Mouse (Mus musculus) 416B (cell line): ENCODE measurements around the gene Slc50a1.

Source experiments
- DNase-seq: peaks from one replicate; pipeline ENCODE4 v3.0.0; 2011; ENCODE audit warnings: low read depth

The Slc50a1 gene

DNA sequence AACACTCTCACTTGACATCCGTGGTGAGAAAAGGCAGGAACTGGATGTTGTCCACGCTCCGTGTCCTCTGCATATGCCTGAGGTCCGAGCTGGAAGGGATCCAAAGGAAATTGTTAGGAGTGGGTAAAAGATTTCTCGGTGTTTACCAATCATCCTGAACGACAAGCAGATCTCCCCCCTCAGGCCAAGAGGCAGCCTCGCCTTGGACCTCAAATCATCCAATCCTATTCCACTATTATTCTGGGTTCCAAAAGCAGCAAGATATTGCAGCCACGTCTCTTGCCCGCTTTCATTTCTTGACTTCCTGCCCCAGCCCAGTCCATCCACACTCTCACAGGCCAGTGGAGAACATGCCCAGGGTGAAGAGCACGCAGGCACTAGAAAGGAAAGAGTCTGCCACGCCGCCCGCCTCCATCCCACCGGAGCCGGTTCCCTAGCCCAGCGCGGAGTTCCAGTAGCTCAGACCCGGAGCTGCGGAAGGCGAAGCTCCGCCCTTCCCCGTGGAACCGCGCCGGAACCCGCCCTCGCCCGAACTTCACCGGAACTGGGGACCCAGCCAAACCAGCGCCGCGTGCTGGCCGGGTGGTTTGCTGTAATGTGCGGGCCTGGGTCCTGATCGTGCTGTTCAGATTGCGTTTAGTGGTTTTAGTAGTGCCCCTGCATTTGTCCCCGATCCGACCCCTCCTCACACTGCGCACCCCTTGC is at the start of gene Slc50a1:
TSS of gene Slc50a1 (minus strand) at position 520 of the 705 bp plus-strand sequence.
- peak; percentile 76 for DNase-seq

DNA sequence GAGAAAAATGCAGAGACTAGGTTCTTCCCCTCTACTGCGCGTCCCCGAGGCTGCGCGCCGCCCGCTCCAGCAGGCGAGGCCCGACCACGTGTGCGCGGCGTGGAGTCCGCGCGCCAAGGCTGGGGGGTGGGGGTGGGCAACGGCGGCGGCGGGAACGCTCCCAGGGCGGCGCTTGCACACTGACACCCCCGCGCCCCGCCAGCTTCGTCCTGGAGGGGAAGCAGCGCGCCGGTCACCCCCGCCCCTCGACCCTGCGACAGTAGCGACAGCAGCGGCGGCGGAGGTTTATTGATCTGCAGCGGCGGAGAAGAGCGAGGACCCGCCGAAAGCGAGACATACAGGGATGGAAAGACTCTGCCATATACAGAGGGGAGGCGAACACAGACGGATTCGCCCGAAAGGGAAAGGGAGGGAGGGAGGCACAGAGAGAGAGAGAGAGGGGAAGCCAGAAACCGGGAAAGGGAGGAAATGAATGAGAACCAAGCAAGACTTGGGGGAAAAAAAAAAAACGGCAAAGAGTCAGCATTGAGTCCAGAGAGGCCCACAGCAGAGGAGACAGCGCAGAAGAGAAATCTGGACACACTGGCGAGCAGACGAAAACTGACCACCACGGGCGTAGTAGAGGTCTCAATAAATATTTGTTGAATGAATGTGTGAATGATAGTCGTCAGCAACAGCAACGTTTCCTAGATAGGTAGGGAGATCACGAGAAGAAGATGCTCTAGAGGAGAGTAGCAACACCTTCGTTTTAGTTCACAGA is 49.4 kb upstream of the Slc50a1 start:
- no peak for DNase-seq

DNA sequence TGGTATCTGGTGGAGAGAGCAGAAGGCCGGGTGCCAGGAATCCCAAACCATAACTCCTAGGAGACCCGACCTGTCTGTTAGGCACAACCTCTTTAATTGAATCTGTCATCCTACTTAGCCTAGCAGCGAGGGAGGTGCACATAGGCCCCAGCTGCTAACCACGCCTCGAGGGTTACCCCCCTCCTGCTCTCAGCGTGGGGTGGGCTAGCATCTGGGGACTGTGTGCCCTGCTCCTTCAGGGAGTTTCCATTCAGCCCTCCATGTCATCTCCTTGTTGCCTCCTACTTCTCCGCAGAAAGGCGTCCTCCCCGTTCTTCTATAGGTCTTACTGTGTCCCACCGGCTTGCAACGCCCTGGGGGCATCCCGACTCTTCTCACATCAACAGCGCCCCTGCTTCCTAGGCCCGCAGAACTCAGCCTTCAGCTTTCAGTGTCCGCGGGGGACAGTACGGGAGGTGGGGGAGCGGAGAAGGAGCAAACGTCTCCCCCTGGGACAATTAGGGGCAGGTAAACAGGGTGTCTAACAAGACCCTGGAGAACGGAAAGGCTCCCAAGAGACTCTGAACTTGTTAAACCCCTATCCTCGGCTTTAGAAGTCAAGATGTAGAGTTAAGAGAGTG is 48.7 kb upstream of the Slc50a1 start:
- no peak for DNase-seq

DNA sequence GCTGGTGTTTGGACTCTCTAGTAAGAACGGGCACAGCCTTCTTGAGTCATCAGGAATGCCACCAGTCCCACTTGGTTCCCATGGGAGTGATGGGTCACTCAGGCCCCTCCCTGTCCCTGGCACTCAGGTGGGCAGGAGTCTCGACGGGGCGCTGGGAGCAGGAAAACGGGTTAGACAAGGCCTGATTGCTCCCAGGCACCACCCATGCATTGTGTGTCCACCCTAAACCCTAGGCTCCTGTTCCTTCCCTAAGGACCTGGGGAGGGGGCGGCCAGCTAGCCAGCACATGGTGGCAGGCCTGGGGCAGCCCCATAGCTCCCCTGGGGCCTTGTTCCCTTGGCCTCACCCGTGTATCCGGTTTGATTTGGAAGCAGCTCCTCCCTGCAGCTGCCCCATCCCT is 47.9 kb upstream of the Slc50a1 start:
- no peak for DNase-seq

DNA sequence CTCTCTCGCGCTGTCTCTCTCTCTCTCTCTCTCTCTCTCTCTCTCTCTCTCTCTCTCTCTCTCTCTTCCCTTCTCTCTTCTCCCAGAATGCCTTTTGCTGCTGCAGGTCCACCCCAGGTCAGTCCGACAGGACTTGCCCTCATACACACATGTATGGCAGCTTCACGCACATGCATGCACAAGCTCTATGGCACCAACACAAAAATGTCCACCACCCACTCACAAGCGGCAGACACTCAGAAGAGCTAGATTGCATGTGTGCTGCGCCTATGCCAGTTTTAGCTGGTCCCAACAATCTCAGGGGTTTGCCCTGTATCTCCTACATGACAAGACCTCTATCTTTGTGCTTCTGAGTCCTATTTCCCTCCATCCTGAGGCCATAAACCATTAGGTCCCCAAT is 46.9 kb upstream of the Slc50a1 start:
- no peak for DNase-seq

DNA sequence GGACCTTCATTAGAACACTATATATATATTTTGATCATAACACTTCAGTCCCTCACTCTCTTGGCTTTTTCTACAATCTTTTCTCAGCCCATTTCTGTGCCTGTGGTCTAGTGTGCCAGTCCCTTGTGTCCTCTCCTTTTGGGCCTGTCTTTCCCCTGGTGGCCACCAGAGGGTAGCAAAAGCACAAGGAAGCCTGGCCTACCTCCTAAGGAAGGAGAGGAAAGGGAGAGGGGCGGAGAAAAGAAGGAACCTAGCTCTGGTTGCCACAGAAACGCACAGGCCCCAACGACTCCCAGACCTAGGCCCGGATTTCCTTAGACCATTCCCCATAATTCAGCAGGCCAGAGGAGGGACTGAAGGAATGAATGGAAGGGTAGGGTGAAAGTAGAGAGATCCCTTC is 46.5 kb upstream of the Slc50a1 start:
- peak; percentile 84 for DNase-seq

DNA sequence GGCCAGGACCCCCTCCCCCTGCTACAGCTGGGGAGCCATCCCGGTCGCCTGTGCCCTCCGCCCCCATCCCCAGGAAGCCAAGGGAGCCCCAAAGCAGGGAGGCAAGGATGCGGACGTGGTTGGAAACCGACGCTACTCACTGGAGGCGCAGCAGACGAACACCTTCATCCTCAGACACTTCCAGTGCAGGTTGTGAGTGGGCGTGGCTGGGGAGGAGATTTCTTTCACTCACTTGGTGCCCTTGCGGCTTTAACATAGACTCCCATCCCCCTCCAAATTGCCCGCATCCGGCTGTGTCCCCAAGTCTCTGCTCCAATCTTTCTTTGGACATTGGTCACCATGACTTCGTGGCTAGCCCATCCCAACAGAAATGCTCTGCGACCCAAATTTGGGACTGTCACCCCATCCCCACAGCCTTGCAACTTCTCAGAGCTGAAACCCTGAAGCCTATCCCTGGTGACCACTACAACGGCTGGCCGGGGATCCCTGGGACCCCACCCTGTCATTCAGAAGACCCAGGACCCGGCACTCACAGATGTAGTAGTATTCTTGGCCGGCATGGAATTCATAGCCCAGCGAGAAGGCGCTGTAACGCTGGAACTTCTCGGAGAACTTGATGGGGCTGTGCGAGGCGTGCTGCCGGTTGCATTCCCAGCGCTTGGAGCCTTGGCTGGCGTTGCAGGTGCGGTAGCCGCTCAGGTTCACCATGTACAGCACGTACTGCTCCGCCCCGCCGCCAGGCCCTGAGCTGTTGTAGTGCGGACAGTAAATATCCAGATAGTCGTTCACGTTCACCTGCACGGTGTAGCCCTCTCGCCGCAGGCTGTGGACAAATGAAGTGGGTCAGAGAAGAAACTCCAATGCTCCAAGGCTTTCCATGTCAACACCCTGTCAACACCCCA is 45.8 kb upstream of the Slc50a1 start:
- no peak for DNase-seq

DNA sequence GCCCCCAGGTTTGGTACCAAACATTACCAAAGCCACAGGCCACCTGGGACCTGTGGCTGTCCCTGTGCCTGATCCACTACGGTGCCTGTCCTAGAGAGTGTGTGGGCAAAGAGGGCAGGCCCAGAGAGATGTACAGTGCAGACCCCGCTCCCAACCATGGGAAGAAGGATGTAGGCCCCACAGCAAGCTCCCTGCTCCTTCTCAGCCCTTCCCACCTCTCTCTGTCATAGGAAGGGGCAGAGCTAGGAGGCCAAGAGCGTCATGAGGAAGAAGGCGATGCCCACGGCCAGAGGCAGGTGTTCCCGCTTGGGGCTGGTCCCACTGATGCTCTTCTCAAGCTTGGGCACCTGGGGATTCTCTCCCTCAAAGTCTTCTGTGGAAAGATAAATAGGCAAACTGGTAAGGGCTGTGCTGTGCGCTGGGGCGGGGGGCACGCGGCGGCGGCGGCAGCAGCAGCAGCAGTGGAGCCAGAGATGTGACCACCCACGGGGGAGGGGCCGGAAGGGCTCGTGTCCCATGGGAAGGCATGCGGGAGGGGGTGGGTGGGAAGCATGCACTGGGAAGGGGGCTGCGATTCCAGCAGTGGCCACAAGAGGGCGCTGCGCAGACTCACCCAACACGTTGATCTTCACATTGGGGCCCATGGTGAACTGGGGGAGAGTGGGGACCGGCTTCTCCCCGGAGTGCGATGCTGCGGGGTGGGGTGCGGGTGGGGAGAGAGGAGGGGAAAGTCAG is 45.0 kb upstream of the Slc50a1 start:
- peak; percentile 56 for DNase-seq

DNA sequence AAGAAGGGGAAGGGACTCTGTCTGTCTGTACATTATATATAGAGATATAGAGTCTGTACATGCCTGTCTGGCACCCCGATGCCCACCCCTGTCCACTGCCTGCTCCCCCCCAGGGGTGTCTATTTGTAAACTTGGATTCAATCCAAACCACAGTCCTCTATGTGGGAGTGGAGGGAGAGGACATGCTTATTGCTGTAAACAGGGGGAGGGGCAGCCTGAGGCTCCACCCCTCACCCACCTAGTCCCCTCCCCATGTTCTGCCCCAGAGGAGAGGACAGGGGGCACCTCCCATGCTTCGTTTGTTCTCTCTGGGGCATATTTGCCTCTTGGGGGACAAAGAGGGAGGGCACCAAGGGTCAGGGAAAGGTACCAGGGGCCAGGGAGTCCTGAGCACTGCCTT is 44.4 kb upstream of the Slc50a1 start:
- peak; percentile 22 for DNase-seq

DNA sequence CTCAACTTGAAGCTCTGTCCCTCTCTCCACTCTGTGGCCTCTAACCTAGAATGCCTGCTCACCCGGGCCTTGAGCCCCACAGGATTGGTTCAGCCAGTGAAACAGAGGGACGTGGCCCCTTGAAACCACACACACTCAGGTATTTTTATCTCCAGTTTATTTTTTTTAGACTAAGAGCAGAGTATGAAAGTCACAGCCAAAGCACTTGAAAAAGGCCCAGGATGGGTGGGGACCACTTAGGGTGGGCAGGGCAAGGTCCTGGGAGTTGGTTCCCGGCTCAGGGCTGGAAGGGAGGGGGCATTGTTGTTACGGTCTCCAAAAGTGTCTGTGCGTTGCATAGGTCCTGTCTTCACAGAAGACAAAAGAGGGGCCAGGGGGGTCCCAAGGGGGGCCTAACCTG is 44.0 kb upstream of the Slc50a1 start:
- DNase-seq: no peak

DNA sequence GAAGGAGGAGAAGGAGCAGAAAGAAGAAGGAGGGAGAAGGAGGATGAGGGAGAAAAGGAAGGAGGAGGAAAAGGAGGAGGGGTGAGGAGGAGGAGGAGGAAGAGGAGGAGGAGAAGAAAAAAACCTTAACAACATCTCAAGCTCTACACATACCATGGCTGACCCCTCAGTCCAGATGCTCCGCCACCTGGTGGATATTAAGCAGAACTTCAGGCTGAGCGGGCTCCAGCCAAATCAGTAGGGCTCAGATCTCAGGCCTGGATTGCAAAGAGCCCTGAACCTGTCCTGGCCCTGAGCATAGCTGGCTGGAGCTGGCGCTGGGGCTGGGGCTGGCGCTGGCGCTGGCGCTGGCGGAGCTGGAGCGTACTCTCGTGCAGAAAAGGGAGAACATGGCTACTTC is 37.7 kb upstream of the Slc50a1 start:
- peak; percentile 75 for DNase-seq

DNA sequence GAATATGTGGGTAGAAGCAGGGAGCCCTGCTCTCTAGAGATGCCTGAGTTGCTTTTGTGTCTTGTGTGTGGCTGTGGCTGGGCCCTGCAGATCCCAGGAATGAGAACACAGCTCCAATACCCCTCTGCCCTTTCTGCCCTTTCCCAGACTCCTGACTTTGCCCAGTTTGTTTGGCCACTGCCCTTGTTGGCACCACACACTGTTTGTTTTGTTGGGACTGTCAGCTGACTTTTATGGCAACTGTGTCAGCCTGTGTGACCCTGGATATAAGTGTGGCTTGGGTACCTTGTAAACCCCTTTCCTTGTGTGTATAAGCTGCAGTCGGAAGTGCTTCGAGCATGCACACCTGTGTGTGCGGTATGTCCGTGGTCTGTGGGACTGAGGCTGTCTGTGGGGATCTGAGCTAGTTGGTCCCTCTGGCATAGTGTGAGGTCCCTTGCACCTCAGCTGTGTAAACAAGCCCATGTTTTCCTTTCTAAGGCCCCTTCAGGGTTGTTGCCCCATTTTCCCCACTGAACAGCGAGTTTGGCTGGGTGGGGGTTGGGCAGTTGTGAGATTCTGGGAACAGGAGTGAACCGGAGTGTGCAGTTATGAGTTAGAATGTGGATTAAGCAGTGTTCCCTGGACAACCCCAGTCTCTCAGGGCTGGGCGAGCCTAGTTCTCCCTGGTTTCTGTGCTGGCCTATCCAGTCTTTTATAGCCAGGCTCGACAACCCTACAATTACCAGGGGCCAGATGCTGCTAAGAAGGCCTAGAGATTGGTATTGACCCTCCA is 35.4 kb upstream of the Slc50a1 start:
- DNase-seq: no peak

DNA sequence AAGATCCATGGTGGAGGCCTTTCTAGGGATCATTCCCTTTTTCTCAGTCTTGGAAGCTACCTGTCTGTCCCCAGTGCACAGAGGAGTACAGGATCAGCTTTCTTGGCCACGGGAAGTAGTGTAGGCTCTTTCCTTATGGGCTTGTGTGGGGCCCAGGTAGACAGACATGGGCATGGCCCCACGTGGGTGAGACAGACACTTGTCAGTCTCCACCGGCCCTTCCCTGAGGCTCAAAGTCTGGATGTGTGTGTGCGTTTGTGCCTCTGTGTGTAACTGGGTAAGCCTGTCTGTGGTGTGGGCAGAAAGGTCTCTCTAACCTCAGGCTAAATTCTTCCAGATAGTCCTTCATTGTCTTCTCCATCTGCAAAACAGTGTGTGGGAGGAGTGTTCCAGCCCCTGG is 34.7 kb upstream of the Slc50a1 start:
- DNase-seq: no peak

DNA sequence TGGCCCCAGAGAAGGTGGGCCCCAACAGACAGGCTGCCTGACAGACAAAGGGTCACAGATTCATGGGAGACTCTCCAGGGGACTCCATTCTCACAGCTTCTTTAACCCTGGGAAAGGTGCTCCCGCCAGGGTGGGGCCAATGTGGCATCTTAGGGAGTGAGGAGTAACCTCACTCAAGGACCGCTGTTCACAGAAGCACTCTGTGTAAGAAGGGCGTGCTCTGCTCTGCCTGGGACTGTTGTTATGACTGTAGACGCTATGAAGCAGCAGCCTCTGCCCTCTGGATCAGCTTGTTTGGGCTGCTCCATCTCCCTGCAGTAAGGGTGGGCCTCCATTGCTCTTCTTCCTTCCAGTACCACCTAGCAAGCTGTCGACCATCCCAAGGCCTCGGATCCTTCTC is 34.1 kb upstream of the Slc50a1 start:
- DNase-seq: no peak

DNA sequence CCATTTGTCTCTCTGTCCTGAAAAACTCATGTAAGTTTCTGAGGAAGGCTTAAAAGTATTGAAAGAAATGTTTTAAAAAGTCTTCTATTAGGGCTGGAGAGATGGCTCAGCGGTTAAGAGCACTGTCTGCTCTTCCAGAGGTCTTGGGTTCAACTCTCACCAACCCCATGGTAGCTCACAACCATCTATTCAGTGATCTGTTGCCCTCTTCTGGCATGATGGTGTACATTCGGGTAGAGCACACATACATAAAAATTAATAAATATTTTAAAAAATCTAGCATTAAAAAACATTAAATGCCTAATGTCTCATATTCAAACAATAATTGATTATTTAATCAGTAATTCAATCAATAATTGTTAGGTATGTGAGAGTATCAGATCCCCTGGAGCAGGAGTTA is 30.1 kb upstream of the Slc50a1 start:
- no peak for DNase-seq

DNA sequence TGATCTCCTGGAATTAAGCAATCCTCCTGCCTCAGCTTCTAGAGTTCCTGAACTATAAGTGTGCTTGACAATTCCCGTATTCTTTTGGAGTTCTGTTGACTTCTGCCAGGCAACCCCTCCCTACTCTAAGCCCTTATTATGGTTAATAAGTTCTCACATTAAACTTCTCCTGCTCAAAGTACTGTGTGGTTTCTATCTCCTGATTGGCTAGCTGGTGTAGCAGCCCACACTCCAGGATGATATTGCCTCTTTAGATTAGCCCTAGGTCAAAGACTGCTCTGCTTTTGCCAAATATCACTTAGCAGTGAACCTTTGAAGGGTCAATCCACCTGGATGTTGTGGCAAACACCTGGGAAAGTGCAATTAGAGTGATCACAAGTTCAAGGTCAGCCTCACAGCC is 29.7 kb upstream of the Slc50a1 start:
- DNase-seq: no peak

DNA sequence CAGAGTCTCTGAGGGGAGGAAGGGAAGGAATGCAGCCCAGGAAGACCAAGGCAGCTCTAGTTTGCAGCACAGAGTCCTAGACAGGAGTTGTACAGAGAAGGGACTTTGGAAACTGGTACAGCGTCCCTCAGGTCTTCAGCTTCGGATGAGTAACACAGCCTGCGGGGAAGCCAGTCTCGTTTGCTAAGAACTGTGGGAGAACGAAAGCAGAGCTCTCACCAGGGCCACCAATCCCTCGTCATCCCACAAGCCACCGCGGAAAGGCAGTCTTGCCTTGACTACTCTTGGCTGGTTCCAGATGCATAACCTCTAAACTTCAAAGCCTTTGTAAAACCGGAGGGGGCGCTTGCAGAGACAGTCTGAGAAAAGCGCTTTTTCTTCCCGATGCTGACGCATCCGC is 29.1 kb upstream of the Slc50a1 start:
- no peak for DNase-seq

DNA sequence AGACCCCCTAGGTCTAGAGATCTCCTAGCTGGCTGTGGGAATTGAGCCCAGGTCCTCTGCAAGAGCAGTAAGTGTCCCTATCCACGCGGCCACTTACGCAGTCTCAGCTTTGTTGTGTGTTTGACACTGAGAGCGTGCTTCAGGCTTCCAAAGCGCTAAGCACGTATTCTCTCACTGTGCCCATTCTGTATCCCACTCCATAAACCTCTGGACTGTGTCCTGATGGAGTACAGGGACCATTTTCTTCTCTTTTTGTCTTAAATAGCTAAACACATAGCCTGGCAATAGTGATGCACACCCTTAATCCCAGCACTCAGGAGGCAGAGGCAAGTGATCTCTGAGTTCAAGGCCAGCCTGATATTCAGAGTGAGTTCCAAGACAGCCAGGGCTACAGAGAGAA is 28.5 kb upstream of the Slc50a1 start:
- DNase-seq: no peak

DNA sequence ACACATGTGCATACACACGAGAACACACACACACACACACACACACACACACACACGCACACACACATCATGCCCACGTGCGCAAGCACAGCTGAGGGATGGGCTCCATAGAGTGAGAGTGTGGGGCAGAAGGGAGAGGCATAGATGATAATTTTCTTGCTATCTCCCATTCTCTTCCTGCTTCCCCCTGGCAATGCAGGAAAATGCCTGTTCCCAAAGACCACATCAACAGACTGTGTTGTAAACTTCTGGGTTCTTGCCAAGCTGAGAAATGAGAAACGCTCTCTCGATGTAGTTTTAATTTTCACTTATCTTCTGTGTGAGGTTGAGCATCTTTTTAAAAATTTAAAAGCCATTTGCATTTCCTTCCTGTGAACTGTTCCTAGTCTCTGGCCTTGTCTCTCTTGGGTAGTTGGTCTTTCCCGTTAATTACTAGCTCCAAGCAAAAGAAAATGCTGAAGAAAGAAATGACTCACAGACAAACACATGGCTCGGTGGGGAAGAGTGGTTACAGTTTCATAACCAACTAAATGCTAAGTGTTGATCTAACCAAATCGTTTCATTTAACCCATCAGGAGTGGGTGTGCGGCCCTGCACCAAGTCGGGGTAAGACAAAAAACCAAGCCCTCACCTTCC is 26.5 kb upstream of the Slc50a1 start:
- DNase-seq: peak; percentile 45

DNA sequence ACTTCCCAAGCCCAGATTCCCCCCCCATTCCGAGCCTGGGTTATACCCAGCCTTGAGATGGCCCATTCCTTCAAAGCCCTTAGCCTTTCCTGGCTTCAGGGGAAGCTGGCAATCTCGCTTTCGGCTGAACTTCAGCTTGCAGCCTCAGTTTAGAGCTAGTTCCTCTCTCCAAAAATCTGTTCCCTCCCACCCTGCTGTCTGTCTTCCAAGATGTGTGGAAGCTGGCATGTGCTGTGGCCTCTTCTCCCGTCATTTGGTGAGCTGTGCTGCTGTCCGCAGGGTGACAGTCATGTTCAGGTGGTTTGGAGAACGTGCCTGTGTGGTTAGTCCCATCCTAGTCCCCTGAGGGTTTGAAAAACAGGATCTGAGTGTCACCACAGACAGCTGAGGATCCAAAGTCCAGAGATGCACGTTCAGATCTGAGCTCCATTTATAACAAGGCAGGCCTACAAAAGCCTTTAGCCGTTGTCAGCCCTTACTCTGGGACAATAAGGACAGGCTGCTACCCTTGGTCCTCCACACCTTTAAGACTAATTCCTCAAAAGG is 25.4 kb upstream of the Slc50a1 start:
- DNase-seq: no peak
